Mouse (Mus musculus): Measurements from ENCODE around the gene Zfp385b. TPM values are rescaled to one million over a fixed set of nuclear protein-coding genes. Genes with fewer than 3 reads are reported as not detected.

The Zfp385b gene
- polyA plus RNA-seq, 1 experiment from 2014 or later = 6.1 TPM

DNA sequence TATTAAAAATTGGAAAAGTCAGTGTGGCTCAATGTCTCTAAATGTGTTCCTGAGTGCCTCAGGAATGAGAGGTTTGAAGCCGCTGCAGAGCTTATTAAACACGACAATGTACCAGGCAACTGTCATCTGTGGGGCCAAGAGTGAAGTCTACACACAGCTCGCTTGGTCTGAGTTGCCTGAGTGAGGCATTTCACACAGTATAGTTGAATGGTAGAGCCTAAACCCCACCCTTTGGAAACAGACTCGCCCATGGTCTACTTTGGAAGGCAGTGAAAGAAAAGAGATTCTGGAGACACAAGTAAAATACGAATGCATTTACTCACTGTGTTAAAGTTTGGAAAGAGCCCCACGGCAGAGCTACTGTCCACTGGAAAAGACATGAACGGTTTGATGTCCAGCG is 316.2 kb downstream of the Zfp385b start:
- whole genome bisulfite sequencing = 85% methylated on average over 8 of the region's 8 CpGs
- ATAC-seq = no peak
- H3K4me1 ChIP-seq (replicated peaks) = peaks cover 9% of the 10 kb centered on the region

GRCm38 (mm10) chr2:77502458-77502857 is 317.0 kb downstream of the Zfp385b start:
- H3K9ac ChIP-seq (replicated peaks) = no peak overlapping the region
- H3K4me3 ChIP-seq (replicated peaks) = no peak overlapping the region
- WGBS = 94% methylated on average over 8 of the region's 8 CpGs
- H3K27ac ChIP-seq = no peak overlapping the region
- ATAC-seq = no peak
- H3K4me2 ChIP-seq (replicated peaks) = no peak overlapping the region
- H3K9me3 ChIP-seq = no peaks in the 10 kb centered on the region
- H3K27me3 ChIP-seq = no peaks in the 10 kb centered on the region
- H3K4me1 ChIP-seq (replicated peaks) = peaks cover 9% of the 10 kb centered on the region
- H3K36me3 ChIP-seq = no peaks in the 10 kb centered on the region

More for the DNA sequence above, 316.2 kb downstream of the Zfp385b start:
- Histone ChIP-seq H3K9ac (replicated peaks) (no peak overlapping the region), H3K4me3 (replicated peaks) (no peak overlapping the region), H3K9me3 (no peaks in the 10 kb centered on the region), H3K36me3 (no peaks in the 10 kb centered on the region), H3K27me3 (no peaks in the 10 kb centered on the region), H3K4me2 (replicated peaks) (no peak overlapping the region), H3K27ac (no peak overlapping the region)

DNA sequence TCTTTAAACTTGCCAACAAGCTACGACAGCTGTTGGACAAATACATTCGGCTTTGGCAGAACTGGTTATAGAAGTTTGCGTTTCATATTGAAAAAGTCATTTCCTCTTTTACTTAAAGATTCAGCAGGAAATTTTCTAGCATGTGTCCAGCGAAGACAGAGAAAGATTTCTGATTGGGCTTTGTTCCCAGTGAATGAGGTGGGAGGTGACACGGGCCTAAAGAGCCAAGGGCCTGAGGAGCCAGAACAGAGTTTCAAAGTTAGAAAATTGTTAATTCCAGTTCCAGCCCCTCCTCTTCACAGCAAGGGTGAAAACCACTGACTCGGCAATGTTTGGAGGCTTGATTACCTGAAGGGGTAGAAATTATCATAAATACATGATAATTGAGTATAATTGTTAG is 319.0 kb downstream of the Zfp385b start:
- 49% methylated on average over 6 of the region's 6 CpGs for WGBS
- no peak overlapping the region for H3K4me3 ChIP-seq (replicated peaks)

GRCm38 (mm10) chr2:77498379-77498778 is 321.1 kb downstream of the Zfp385b start:
- no peak overlapping the region for H3K27ac ChIP-seq
- ATAC-seq = no peak
- no peaks in the 10 kb centered on the region for H3K9me3 ChIP-seq
- WGBS = 91% methylated on average over 4 of the region's 4 CpGs
- no peaks in the 10 kb centered on the region for H3K27me3 ChIP-seq
- no peaks in the 10 kb centered on the region for H3K36me3 ChIP-seq
- H3K4me1 ChIP-seq (replicated peaks) = no peaks in the 10 kb centered on the region
- no peak overlapping the region for H3K9ac ChIP-seq (replicated peaks)
- H3K4me2 ChIP-seq (replicated peaks) = no peak overlapping the region
- H3K4me3 ChIP-seq (replicated peaks) = no peak overlapping the region

More for the DNA sequence above, 319.0 kb downstream of the Zfp385b start:
- no peak for ATAC-seq
- Histone ChIP-seq H3K9ac (replicated peaks) (no peak overlapping the region), H3K9me3 (no peaks in the 10 kb centered on the region), H3K4me2 (replicated peaks) (no peak overlapping the region), H3K27ac (no peak overlapping the region), H3K36me3 (no peaks in the 10 kb centered on the region), H3K4me1 (replicated peaks) (no peaks in the 10 kb centered on the region), H3K27me3 (no peaks in the 10 kb centered on the region)

GRCm38 (mm10) chr2:77497942-77498341 is 321.5 kb downstream of the Zfp385b start:
- no peak overlapping the region for H3K4me2 ChIP-seq (replicated peaks)
- no peaks in the 10 kb centered on the region for H3K36me3 ChIP-seq
- no peak overlapping the region for H3K9ac ChIP-seq (replicated peaks)
- no peak overlapping the region for H3K27ac ChIP-seq
- no peaks in the 10 kb centered on the region for H3K27me3 ChIP-seq
- ATAC-seq = no peak
- WGBS = 93% methylated on average over 6 of the region's 6 CpGs
- no peaks in the 10 kb centered on the region for H3K4me1 ChIP-seq (replicated peaks)
- H3K9me3 ChIP-seq = no peaks in the 10 kb centered on the region
- H3K4me3 ChIP-seq (replicated peaks) = no peak overlapping the region

DNA sequence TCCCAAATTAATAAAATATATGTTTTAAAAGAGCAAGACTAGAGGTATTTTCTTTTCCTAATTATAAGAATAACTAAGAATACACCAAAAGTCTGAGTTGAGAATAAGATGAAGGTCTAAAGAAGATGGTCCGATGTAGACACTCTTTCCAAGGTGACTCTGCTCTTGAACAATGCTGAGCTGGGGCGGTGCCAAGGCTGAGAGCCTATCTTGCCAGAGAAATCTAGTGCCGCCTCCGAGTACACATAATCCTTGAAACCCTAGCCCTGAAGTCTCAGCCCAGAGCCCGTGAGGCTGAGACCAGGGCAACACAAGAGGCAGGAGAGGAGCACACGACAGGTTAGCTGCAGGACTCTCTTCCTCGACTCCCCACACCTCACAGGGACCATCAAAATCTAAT is 323.4 kb downstream of the Zfp385b start:
- Histone ChIP-seq H3K9me3 (no peaks in the 10 kb centered on the region), H3K4me1 (replicated peaks) (no peaks in the 10 kb centered on the region), H3K27me3 (no peaks in the 10 kb centered on the region), H3K4me3 (replicated peaks) (no peak overlapping the region), H3K4me2 (replicated peaks) (no peak overlapping the region), H3K27ac (no peak overlapping the region), H3K36me3 (no peaks in the 10 kb centered on the region), H3K9ac (replicated peaks) (no peak overlapping the region)
- ATAC-seq = no peak
- WGBS = 93% methylated on average over 7 of the region's 7 CpGs

DNA sequence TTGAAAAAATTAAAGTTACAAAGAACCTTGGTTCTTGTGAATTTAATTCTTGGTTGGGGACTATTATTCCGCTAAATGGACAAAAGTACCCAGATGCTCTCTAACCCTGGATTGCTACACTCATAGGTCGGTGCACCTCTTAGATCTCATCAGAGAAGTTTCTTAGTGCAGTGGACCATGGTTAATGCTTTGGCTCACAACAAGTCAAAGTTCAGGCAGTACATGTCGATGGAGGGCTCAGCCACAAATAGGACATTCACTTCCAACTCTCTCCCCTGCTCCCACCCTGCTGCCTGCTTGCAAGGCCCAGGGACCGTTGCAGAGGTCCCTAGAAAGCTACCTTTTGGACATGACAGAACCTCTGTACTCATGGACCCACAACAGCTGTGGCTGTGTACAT is 324.1 kb downstream of the Zfp385b start:
- no peak overlapping the region for H3K4me2 ChIP-seq (replicated peaks)
- H3K27ac ChIP-seq = no peak overlapping the region
- no peaks in the 10 kb centered on the region for H3K9me3 ChIP-seq
- no peaks in the 10 kb centered on the region for H3K4me1 ChIP-seq (replicated peaks)
- H3K27me3 ChIP-seq = no peaks in the 10 kb centered on the region
- H3K36me3 ChIP-seq = no peaks in the 10 kb centered on the region
- H3K9ac ChIP-seq (replicated peaks) = no peak overlapping the region
- 76% methylated on average over 4 of the region's 4 CpGs for WGBS
- ATAC-seq = no peak
- H3K4me3 ChIP-seq (replicated peaks) = no peak overlapping the region

- no peak for ATAC-seq
- 92% methylated on average over 8 of the region's 8 CpGs for WGBS
These were observed 325.7 kb downstream of the Zfp385b start for GRCm38 (mm10) chr2:77493695-77494094.

GRCm38 (mm10) chr2:77487151-77487550 is 332.3 kb downstream of the Zfp385b start:
- Histone ChIP-seq H3K4me1 (replicated peaks) (no peaks in the 10 kb centered on the region), H3K27me3 (no peaks in the 10 kb centered on the region), H3K9ac (replicated peaks) (no peak overlapping the region), H3K36me3 (no peaks in the 10 kb centered on the region), H3K4me2 (replicated peaks) (no peak overlapping the region), H3K9me3 (no peaks in the 10 kb centered on the region), H3K4me3 (replicated peaks) (no peak overlapping the region), H3K27ac (no peak overlapping the region)
- ATAC-seq = no peak
- WGBS = 92% methylated on average over 8 of the region's 8 CpGs

More at GRCm38 (mm10) chr2:77493695-77494094, 325.7 kb downstream of the Zfp385b start:
- Histone ChIP-seq H3K4me1 (replicated peaks) (no peaks in the 10 kb centered on the region), H3K27me3 (no peaks in the 10 kb centered on the region), H3K27ac (no peak overlapping the region), H3K9ac (replicated peaks) (no peak overlapping the region), H3K36me3 (no peaks in the 10 kb centered on the region), H3K4me3 (replicated peaks) (no peak overlapping the region), H3K9me3 (no peaks in the 10 kb centered on the region), H3K4me2 (replicated peaks) (no peak overlapping the region)

DNA sequence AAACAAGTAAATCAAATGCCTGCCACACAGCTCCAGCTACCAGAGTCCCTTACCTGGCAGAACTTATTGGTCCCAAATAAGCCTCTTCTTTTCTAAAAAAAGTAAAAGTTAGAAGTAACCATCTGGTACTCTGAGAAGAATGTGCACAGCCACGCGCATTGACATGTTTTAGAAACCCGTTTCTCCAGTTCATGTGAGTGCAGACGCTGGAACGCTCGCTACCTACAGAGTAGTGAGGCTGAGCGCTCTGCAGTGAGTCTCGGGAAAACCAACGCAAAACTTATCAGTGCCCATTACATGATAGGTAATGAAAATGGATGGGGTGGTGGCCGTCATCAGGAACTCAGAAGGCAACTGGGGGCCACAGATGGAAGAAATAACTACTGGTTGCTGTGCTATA is 338.2 kb downstream of the Zfp385b start:
- WGBS = 97% methylated on average over 10 of the region's 10 CpGs
- no peak for ATAC-seq
- H3K27me3 ChIP-seq = no peaks in the 10 kb centered on the region

GRCm38 (mm10) chr2:77477536-77477935 is 341.9 kb downstream of the Zfp385b start:
- WGBS = 90% methylated on average over 10 of the region's 10 CpGs
- H3K4me3 ChIP-seq (replicated peaks) = no peak overlapping the region
- no peaks in the 10 kb centered on the region for H3K36me3 ChIP-seq
- H3K9me3 ChIP-seq = no peaks in the 10 kb centered on the region
- H3K9ac ChIP-seq (replicated peaks) = no peak overlapping the region
- H3K4me1 ChIP-seq (replicated peaks) = no peaks in the 10 kb centered on the region
- no peak overlapping the region for H3K27ac ChIP-seq
- no peaks in the 10 kb centered on the region for H3K27me3 ChIP-seq
- no peak for ATAC-seq
- H3K4me2 ChIP-seq (replicated peaks) = no peak overlapping the region

More for the DNA sequence above, 338.2 kb downstream of the Zfp385b start:
- Histone ChIP-seq H3K36me3 (no peaks in the 10 kb centered on the region), H3K27ac (no peak overlapping the region), H3K9ac (replicated peaks) (no peak overlapping the region), H3K4me1 (replicated peaks) (no peaks in the 10 kb centered on the region), H3K4me3 (replicated peaks) (no peak overlapping the region), H3K4me2 (replicated peaks) (no peak overlapping the region), H3K9me3 (no peaks in the 10 kb centered on the region)

- Histone ChIP-seq H3K27ac (no peak overlapping the region), H3K9ac (replicated peaks) (no peak overlapping the region), H3K4me2 (replicated peaks) (no peak overlapping the region), H3K27me3 (no peaks in the 10 kb centered on the region), H3K9me3 (no peaks in the 10 kb centered on the region), H3K36me3 (no peaks in the 10 kb centered on the region), H3K4me1 (replicated peaks) (no peaks in the 10 kb centered on the region), H3K4me3 (replicated peaks) (no peak overlapping the region)
- 86% methylated on average over 8 of the region's 8 CpGs for WGBS
- ATAC-seq = no peak
These were observed 343.0 kb downstream of the Zfp385b start for GRCm38 (mm10) chr2:77476444-77476843.

DNA sequence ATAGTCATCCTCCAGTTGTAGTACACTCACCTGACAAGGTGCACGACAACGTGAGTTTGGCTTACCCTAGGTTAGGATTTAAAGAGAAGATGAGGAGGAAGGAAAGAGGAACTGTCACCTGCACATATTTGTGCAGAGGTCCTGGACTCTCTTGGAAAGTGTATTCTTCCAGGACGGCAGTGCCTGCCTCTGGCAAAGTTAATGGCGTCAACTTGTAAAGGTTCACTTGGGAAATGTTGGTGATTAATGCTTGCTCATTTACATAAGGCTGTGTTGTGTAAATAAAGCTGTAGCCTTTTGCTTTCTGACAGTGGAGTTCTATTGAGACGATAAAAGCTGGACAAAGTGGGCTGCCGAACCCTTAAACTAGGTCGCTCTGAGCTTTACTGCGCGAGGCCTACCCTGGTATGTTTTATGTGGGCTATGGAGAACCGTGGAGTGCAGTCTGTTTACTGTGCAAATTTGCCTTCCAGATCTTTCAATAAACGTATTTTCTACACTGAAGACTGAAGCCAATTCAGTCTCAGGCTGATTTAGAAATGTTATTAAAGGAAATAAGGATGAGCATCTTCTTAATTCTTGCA is 347.1 kb downstream of the Zfp385b start:
- Histone ChIP-seq H3K4me2 (replicated peaks) (no peak overlapping the region), H3K4me3 (replicated peaks) (no peak overlapping the region), H3K9ac (replicated peaks) (no peak overlapping the region), H3K9me3 (no peaks in the 10 kb centered on the region), H3K4me1 (replicated peaks) (no peaks in the 10 kb centered on the region), H3K27ac (no peak overlapping the region), H3K27me3 (no peaks in the 10 kb centered on the region), H3K36me3 (no peaks in the 10 kb centered on the region)
- no peak; the same call in 1 of the 2 replicates for ATAC-seq
- 72% methylated on average over 11 of the region's 11 CpGs for WGBS
